Mouse (Mus musculus) brown adipose tissue, adult 24 weeks (tissue): ENCODE measurements around the gene Mast3. TPM values are rescaled to one million over a fixed set of nuclear protein-coding genes. Genes with fewer than 3 reads are reported as not detected.

Experiments used
- H3K27ac ChIP-seq: fragments of 200-500 bp; replicated peaks from 2 replicates; pipeline ENCODE4 v1.5.1; 2012; ENCODE audit warnings: low read depth, mild to moderate bottlenecking, low read length
- H3K4me1 ChIP-seq: fragments of 200-500 bp; 2 replicates; pipeline ENCODE4 v1.6.1; 2012; ENCODE audit warnings: low read length, mixed read lengths; ENCODE audit not compliant: control insufficient read depth, insufficient read depth, insufficient read length
- H3K4me3 ChIP-seq: fragments of 200-500 bp; 2 replicates; pipeline ENCODE4 v1.5.1; 2012; ENCODE audit warnings: low read depth, mild to moderate bottlenecking, low read length, moderate library complexity; ENCODE audit not compliant: insufficient read depth
- polyA plus RNA-seq: library from polyadenylated mRNA; stranded (reverse); fragments of >200 nt; gene quantifications from 2 replicates; pipeline ENCODE4 v1.2.4, GENCODE M21; 2012; ENCODE audit not compliant: missing spikeins, insufficient read depth, insufficient read length

Gene Mast3
- polyA plus RNA-seq, 1 experiment, result 2.5 TPM

DNA sequence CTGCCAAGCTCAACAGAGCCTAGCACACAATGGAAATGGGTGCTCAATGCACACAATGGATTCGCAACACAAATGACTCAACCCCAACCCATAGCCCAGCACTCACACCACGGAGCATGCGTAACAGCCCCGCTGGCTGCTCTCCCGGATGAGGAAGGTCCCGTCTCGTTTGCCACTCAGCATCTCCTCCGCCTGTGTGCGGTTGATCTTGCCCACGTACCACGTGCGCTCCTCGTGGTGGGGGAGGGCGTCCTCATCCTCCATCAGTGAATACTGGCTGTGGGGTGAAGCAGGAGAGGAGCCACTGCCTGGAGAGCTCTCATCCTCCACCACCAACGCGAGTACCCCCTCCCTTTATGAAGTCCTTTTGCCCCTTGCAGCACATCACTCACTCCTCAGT is 35.9 kb downstream of the Mast3 start:
- Histone ChIP-seq H3K27ac (no peak overlapping the region), H3K4me3 (no peak overlapping the region), H3K4me1 (peaks cover 6% of the 10 kb centered on the region)

GRCm38 (mm10) chr8:70768231-70768776 is 36.5 kb downstream of the Mast3 start:
- Histone ChIP-seq H3K27ac (peak overlapping the region; percentile 32; the same call in 1 of the 2 replicates), H3K4me1 (peaks cover 5% of the 10 kb centered on the region), H3K4me3 (no peak overlapping the region)

GRCm38 (mm10) chr8:70767503-70767902 is 37.4 kb downstream of the Mast3 start:
- Histone ChIP-seq H3K27ac (peak overlapping the region; percentile 32), H3K4me1 (peaks cover 5% of the 10 kb centered on the region), H3K4me3 (no peak overlapping the region)

DNA sequence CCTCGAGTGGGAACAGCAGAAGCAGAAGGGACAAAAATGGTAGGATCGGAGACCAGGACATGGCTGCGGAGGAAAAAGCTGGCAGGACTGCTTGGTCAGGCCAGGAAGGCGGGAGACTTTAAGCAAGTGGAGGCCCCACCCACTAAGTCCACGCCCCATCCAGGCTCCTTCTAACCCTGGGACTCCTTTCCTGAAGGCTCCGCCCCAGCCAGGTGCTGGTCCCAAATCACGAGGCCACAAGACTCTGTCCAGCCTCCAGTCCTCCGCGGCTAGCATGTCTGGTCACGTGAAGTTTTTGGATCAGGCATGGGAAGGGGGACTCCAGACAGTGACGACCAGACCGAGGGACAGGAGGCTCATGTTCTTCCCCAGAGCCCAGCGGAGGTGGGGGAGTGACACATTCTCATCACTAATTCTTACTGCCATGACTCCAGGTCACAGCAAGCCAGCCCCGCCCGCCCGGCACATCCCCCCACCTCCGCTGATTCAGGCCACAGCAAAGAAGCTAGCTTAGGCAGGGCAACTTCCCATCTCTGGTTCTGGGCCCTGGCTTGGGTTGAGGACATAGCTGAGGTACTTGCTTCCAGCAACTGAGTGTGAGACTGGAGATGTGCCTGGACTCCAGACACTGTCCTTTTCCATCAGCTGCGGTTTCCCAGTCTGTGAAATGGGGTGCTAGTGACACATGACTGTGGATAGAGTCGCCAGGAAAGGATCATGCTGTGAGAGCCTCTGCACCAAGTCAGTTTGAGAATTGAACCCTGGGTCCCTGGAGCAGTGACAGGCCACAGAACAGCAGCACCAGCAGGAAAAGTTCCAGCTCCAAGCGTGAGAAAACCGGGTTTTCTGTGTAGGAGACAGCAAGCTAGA is 38.0 kb downstream of the Mast3 start:
- peaks cover 5% of the 10 kb centered on the region for H3K4me1 ChIP-seq
- peak overlapping the region; percentile 41 for H3K27ac ChIP-seq
- peak overlapping the region; percentile 54 for H3K4me3 ChIP-seq

DNA sequence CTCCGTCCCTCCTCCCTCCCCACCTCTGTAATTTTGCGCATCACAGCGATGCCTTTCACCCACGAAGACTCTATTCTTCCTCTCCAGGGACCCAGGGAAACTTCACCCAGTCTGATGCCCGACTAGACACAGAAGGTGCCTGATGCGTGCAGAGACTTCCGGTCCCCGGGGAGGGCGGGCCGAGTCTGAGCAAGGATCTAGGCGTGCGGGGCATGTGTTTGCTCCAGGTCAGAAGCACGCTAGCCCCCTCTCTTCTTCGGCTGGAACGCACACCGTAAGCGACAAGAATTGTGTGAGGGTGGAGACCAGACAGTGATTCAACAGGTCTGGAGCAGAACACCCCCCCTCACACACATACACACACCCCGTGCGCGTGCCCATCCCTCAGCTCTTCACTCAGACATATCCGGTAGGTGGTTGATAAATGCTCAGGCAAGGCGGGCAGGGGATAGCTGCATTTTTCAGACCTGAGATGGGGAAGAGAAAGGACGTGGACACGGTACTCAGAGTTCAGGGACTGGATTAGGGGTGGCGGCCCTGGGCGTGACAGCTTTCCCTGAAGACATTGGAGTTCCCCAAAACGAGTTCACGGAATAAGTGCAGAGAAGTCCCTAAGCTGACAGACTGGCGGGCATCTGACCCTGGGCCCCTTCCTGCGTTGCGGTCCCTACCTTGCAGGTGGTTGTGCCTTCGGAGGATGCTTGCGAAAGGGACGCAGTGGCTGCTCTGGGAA is 38.9 kb downstream of the Mast3 start:
- peak overlapping the region; percentile 54 for H3K4me3 ChIP-seq
- peak overlapping the region; percentile 41; the same call in 1 of the 2 replicates for H3K27ac ChIP-seq
- H3K4me1 ChIP-seq, result peaks cover 7% of the 10 kb centered on the region

DNA sequence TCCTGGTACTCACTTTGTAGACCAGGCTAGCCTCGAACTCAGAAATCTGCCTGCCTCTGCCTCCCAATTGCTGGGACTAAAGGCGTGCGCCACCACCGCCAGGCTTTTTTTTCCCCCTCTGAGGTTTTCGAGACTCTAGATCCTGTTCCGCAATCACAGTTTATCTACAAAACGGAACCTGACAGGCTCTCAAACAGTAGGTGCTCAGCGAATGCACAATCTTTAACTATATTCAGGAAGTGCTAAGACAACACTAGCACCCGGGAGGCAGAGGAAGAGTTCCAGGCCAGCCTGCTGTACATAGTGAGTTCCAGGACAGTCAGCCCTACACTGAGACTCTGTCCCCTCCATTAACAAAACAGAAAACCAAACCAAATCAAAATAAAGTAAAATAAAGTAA is 39.5 kb downstream of the Mast3 start:
- Histone ChIP-seq H3K4me1 (peaks cover 7% of the 10 kb centered on the region), H3K4me3 (0 out of 2 replicates have a peak overlapping the region, but pooled peaks have one; percentile 6), H3K27ac (no peak overlapping the region)

- Histone ChIP-seq H3K4me3 (no peak overlapping the region), H3K4me1 (peaks cover 11% of the 10 kb centered on the region), H3K27ac (no peak overlapping the region)
Observed at GRCm38 (mm10) chr8:70764676-70765075, 40.2 kb downstream of the Mast3 start.

- Histone ChIP-seq H3K4me1 (peaks cover 11% of the 10 kb centered on the region), H3K4me3 (no peak overlapping the region), H3K27ac (no peak overlapping the region)
Observed at GRCm38 (mm10) chr8:70764026-70764425, 40.8 kb downstream of the Mast3 start.

DNA sequence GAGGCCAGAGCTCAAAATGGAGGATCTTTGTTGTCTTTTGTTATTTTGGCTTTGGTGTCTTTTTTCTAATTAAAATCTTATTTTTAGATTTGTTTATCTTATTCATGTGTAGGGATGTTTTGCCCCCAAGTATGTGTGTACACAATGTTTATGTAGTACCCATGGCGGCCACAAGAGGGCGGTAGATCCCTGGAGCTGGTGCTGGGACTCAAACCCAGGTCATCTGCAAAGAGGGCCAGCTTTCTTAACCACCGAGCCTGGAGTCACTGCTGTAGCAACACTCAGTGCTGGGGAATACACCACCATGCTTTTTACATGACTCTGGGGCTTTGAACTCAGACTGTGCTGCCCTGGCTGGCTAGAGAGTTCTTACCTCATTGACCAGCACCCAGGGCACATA is 41.5 kb downstream of the Mast3 start:
- peaks cover 11% of the 10 kb centered on the region for H3K4me1 ChIP-seq
- H3K4me3 ChIP-seq, result no peak overlapping the region
- no peak overlapping the region for H3K27ac ChIP-seq

DNA sequence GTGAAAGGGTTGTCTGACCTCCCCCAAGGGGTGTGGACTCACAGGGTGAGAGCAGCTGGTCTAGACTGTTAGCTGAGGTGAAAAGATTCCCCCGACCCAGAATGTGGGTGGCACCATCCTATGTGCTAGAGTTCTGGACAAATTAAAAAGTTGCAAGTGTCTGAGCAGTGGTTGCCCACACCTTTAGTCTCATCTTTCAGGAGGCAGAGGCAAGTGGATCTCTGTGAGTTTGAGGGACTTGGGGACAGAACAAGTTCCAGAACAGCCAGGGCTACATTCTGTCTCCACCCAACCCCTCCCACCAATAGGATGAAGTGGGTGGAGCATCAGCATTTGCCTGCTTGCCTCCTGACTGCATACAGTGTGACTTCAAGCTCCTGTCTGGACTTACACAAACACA is 42.7 kb downstream of the Mast3 start:
- H3K4me3 ChIP-seq, result no peak overlapping the region
- 0 out of 2 replicates have a peak overlapping the region, but pooled peaks have one; percentile 3 for H3K27ac ChIP-seq
- peaks cover 11% of the 10 kb centered on the region for H3K4me1 ChIP-seq

- Histone ChIP-seq H3K4me3 (peak within 1 kb of the TSS; percentile 70), H3K4me1 (peaks cover 6% of the 10 kb centered on the region)
Observed at GRCm38 (mm10) chr8:70760775-70761406, 44.0 kb downstream of the Mast3 start, which contains the start of gene Mpv17l2. TSS of gene Mpv17l2 (minus strand) at chr8:70760946.

GRCm38 (mm10) chr8:70760350-70760749 is 44.5 kb downstream of the Mast3 start:
- H3K4me1 ChIP-seq, result peaks cover 6% of the 10 kb centered on the region
- peak overlapping the region; percentile 33 for H3K27ac ChIP-seq
- H3K4me3 ChIP-seq, result peak overlapping the region; percentile 70

More at GRCm38 (mm10) chr8:70760775-70761406, 44.0 kb downstream of the Mast3 start, which contains the start of gene Mpv17l2:
- peak within 1 kb of the TSS; percentile 92 for H3K27ac ChIP-seq

DNA sequence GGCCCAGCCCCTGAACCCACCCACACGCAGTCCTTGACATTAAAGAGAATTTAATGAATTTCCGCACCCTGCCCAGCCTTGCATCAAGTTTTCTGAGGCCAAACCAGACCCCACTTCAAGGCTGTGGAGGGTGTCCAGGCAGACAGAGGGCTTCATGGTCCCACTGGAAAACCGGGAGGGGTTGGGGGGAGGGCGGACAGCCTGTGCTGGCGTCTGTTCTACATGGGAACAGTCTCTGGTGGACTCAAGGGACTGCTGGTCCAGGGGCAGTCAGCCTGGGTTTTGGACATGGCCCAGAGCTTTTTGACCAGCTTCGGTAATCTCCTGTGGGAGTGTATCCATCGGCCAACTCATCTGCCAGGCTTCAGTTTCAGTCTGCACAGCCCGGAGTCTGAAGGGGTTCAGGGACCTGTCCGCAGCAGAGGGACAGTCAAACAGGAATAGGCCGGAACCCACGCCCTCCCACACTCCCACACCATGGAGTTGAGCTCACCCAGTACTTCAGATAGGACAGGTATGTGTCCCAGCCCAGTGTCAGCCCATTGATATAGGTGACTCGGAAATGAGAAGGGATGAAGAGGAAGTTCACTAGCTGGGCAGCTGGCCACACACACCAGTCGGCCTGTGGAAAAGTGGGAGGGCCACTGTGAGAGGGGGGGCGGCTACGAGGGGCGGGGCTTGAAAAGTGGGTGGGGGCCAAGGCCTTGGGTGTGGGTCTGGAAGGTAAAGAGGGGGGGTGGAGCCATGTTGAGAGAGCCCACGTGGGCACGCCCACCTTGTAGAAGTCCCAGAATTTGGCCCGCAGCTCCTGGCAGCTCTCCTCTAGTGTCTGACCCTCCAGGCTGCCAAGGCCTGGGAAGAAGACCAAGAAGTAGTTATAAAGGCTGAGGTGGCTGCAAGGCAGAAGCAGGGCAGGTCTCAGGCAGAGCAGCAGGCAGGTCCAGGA is 46.0 kb downstream of the Mast3 start:
- H3K27ac ChIP-seq, result peak overlapping the region; percentile 37; the same call in 1 of the 2 replicates
- H3K4me1 ChIP-seq, result peaks cover 9% of the 10 kb centered on the region
- H3K4me3 ChIP-seq, result peak overlapping the region; percentile 70

- Histone ChIP-seq H3K27ac (no peak overlapping the region), H3K4me3 (no peak overlapping the region), H3K4me1 (peaks cover 14% of the 10 kb centered on the region)
Observed at GRCm38 (mm10) chr8:70758308-70758615, 46.6 kb downstream of the Mast3 start.
